Mouse (Mus musculus) forebrain, embryonic 12.5 days (tissue): ENCODE data around the gene Car7. TPM values are rescaled to one million over a fixed set of nuclear protein-coding genes. Genes with fewer than 3 reads are reported as not detected.
"Not testable (repeated sequence)": the region's sequence is repeated elsewhere in the genome, so short reads cannot be mapped to it uniquely, and the experiment has no call there.

Experiments used
- ATAC-seq: fragments of 200-750 bp; cut with Nextera tagmentation; 2 replicates; pipeline ENCODE4 v1.8.0; 2017; ENCODE audit warnings: moderate TSS enrichment; ENCODE audit not compliant: low FRiP score
- H3K27ac ChIP-seq: fragments of 300-500 bp; sonication (generic); 2 replicates; pipeline ENCODE4 v1.5.1; 2016; ENCODE audit warnings: mild to moderate bottlenecking
- H3K27me3 ChIP-seq: fragments of 300-500 bp; sonication (generic); 2 replicates; pipeline ENCODE4 v1.6.1; 2016; ENCODE audit warnings: mild to moderate bottlenecking
- H3K36me3 ChIP-seq: fragments of 300-500 bp; sonication (generic); replicated peaks from 2 replicates; pipeline ENCODE4 v1.6.1; 2016; ENCODE audit warnings: mild to moderate bottlenecking
- H3K4me1 ChIP-seq: fragments of 300-500 bp; sonication (generic); 2 replicates; pipeline ENCODE4 v1.6.1; 2016
- H3K4me2 ChIP-seq: fragments of 300-500 bp; sonication (generic); 2 replicates; pipeline ENCODE4 v1.6.1; 2016; ENCODE audit warnings: mild to moderate bottlenecking, moderate library complexity
- H3K4me3 ChIP-seq: fragments of 300-500 bp; sonication (generic); replicated peaks from 2 replicates; pipeline ENCODE4 v1.5.1; 2016; ENCODE audit warnings: mild to moderate bottlenecking
- H3K9ac ChIP-seq: fragments of 300-500 bp; sonication (generic); 2 replicates; pipeline ENCODE4 v1.6.1; 2016; ENCODE audit warnings: mild to moderate bottlenecking
- H3K9me3 ChIP-seq: fragments of 300-500 bp; sonication (generic); 2 replicates; pipeline ENCODE4 v1.6.1; 2016
- WGBS: fragments of 180-500 bp; shearing (Covaris S2); methylation state at CpG from one replicate; pipeline ENCODE4 v1.1.7; 2016; 5-methylcytosine and 5-hydroxymethylcytosine counted together
- polyA plus RNA-seq: library from polyadenylated mRNA; unstranded; fragments of >200 nt; fragmentation: Nextera tagmentation; extraction: Ambion mirVana; gene quantifications from 2 replicates; pipeline ENCODE4 v1.2.1, GENCODE M21; 2016

Car7 gene
- polyA plus RNA-seq, 1 experiment from 2014 or later = 1.5 TPM

- Histone ChIP-seq H3K4me3 (no peak overlapping the region), H3K9ac (no peak overlapping the region), H3K36me3 (no peaks in the 10 kb centered on the region), H3K27ac (no peak overlapping the region), H3K9me3 (no peaks in the 10 kb centered on the region), H3K4me2 (no peak overlapping the region), H3K4me1 (no peaks in the 10 kb centered on the region), H3K27me3 (no peaks in the 10 kb centered on the region)
- ATAC-seq = no peak
- 86% methylated on average over 3 of the region's 3 CpGs for WGBS
Observed at GRCm38 (mm10) chr8:104576820-104577219, 42.3 kb downstream of the Car7 start.

GRCm38 (mm10) chr8:104577606-104578005 is 43.1 kb downstream of the Car7 start:
- H3K4me2 ChIP-seq, H3K27ac ChIP-seq, H3K36me3 ChIP-seq, H3K27me3 ChIP-seq, ATAC-seq, H3K9ac ChIP-seq, H3K4me1 ChIP-seq, H3K4me3 ChIP-seq, H3K9me3 ChIP-seq: not testable (repeated sequence)
- 79% methylated on average over 17 of the region's 17 CpGs for whole genome bisulfite sequencing

- Histone ChIP-seq H3K4me1 (no peaks in the 10 kb centered on the region), H3K27ac (no peak overlapping the region), H3K9ac (no peak overlapping the region), H3K4me2 (no peak overlapping the region), H3K36me3 (no peaks in the 10 kb centered on the region), H3K9me3 (peaks cover 8% of the 10 kb centered on the region; the same call in 1 of the 2 replicates), H3K27me3 (no peaks in the 10 kb centered on the region), H3K4me3 (no peak overlapping the region)
- no peak for ATAC-seq
- 61% methylated on average over 1 of the region's 1 CpGs for WGBS
Observed at GRCm38 (mm10) chr8:104584522-104584921, 50.0 kb downstream of the Car7 start.

GRCm38 (mm10) chr8:104590284-104590683 is 55.8 kb downstream of the Car7 start:
- Histone ChIP-seq H3K27ac (no peak overlapping the region), H3K4me1 (peaks cover 17% of the 10 kb centered on the region), H3K9me3 (no peaks in the 10 kb centered on the region), H3K4me2 (no peak overlapping the region), H3K4me3 (no peak overlapping the region), H3K9ac (no peak overlapping the region), H3K36me3 (peaks cover 17% of the 10 kb centered on the region), H3K27me3 (no peaks in the 10 kb centered on the region)
- ATAC-seq = no peak
- WGBS = 93% methylated on average over 3 of the region's 3 CpGs

- H3K9me3 ChIP-seq = no peaks in the 10 kb centered on the region
- peaks cover 23% of the 10 kb centered on the region for H3K36me3 ChIP-seq
- peak within 1 kb of the TSS; percentile 72 for H3K4me3 ChIP-seq
- H3K4me1 ChIP-seq = peaks cover 17% of the 10 kb centered on the region
- WGBS = under 1% methylated on average over 44 of the region's 44 CpGs
- peak within 1 kb of the TSS; percentile 63; the same call in 1 of the 2 replicates for H3K27ac ChIP-seq
- peak within 1 kb of the TSS; percentile 80 for H3K4me2 ChIP-seq
- H3K9ac ChIP-seq = peak within 1 kb of the TSS; percentile 73
- H3K27me3 ChIP-seq = no peaks in the 10 kb centered on the region
- peak; percentile 98 for ATAC-seq
Observed at GRCm38 (mm10) chr8:104591133-104591834, 56.8 kb downstream of the Car7 start, which contains the start of gene Pdp2. Gene Pdp2, plus strand, starts transcription at chr8:104591451.

- under 1% methylated on average over 9 of the region's 9 CpGs for WGBS
- Histone ChIP-seq H3K4me3 (peak overlapping the region; percentile 72), H3K9me3 (no peaks in the 10 kb centered on the region), H3K4me2 (peak overlapping the region; percentile 80), H3K9ac (peak overlapping the region; percentile 73), H3K27me3 (no peaks in the 10 kb centered on the region), H3K36me3 (peaks cover 26% of the 10 kb centered on the region), H3K4me1 (peaks cover 17% of the 10 kb centered on the region), H3K27ac (peak overlapping the region; percentile 63; the same call in 1 of the 2 replicates)
- ATAC-seq = no peak; the same call in 1 of the 2 replicates
Observed at GRCm38 (mm10) chr8:104591856-104592255, 57.4 kb downstream of the Car7 start.

- WGBS = 80% methylated on average over 6 of the region's 6 CpGs
- Histone ChIP-seq H3K9ac (no peak overlapping the region), H3K4me1 (peaks cover 17% of the 10 kb centered on the region), H3K4me3 (no peak overlapping the region; the same call in 1 of the 2 replicates), H3K9me3 (no peaks in the 10 kb centered on the region), H3K36me3 (peaks cover 26% of the 10 kb centered on the region), H3K27me3 (no peaks in the 10 kb centered on the region), H3K4me2 (peak overlapping the region; percentile 80), H3K27ac (no peak overlapping the region)
- no peak for ATAC-seq
Observed at GRCm38 (mm10) chr8:104592566-104592965, 58.1 kb downstream of the Car7 start.

GRCm38 (mm10) chr8:104593536-104594325 is 59.2 kb downstream of the Car7 start:
- Histone ChIP-seq H3K4me3 (no peak overlapping the region), H3K36me3 (peaks cover 26% of the 10 kb centered on the region), H3K27ac (no peak overlapping the region), H3K4me2 (no peak overlapping the region), H3K9ac (no peak overlapping the region), H3K9me3 (no peaks in the 10 kb centered on the region), H3K4me1 (peaks cover 17% of the 10 kb centered on the region), H3K27me3 (no peaks in the 10 kb centered on the region)
- WGBS = 95% methylated on average over 31 of the region's 31 CpGs
- no peak for ATAC-seq

- Histone ChIP-seq H3K36me3 (peaks cover 26% of the 10 kb centered on the region), H3K27me3 (no peaks in the 10 kb centered on the region), H3K4me3 (no peak overlapping the region), H3K9me3 (no peaks in the 10 kb centered on the region), H3K27ac (no peak overlapping the region), H3K9ac (no peak overlapping the region), H3K4me2 (no peak overlapping the region), H3K4me1 (peaks cover 17% of the 10 kb centered on the region)
- no peak for ATAC-seq
- 95% methylated on average over 19 of the region's 19 CpGs for WGBS
Observed at GRCm38 (mm10) chr8:104594611-104595362, 60.3 kb downstream of the Car7 start.

GRCm38 (mm10) chr8:104595773-104596536 is 61.5 kb downstream of the Car7 start:
- Histone ChIP-seq H3K9ac (no peak overlapping the region), H3K9me3 (no peaks in the 10 kb centered on the region), H3K27ac (no peak overlapping the region), H3K4me2 (no peak overlapping the region), H3K4me3 (no peak overlapping the region), H3K27me3 (no peaks in the 10 kb centered on the region), H3K4me1 (peaks cover 13% of the 10 kb centered on the region), H3K36me3 (peaks cover 26% of the 10 kb centered on the region)
- 88% methylated on average over 21 of the region's 21 CpGs for WGBS
- no peak for ATAC-seq

GRCm38 (mm10) chr8:104597656-104598055 is 63.2 kb downstream of the Car7 start:
- Histone ChIP-seq H3K27ac (no peak overlapping the region), H3K4me2 (no peak overlapping the region), H3K9me3 (no peaks in the 10 kb centered on the region), H3K4me1 (peaks cover 10% of the 10 kb centered on the region), H3K9ac (no peak overlapping the region), H3K27me3 (peaks cover 14% of the 10 kb centered on the region; the same call in 1 of the 2 replicates), H3K36me3 (peaks cover 26% of the 10 kb centered on the region), H3K4me3 (no peak overlapping the region)
- no peak for ATAC-seq
- WGBS = 85% methylated on average over 6 of the region's 6 CpGs
